Mouse (Mus musculus) spleen, adult 2 months (tissue): Measurements from ENCODE around the gene Mylk3.

Experiments
- CTCF ChIP-seq: fragments of 200-500 bp; IDR thresholded peaks from 2 replicates; pipeline ENCODE4 v1.5.1; 2011; ENCODE audit warnings: mild to moderate bottlenecking, inconsistent platforms; ENCODE audit not compliant: insufficient read depth, insufficient read length, insufficient replicate concordance; ENCODE audit errors: extremely low read depth
- POLR2A ChIP-seq: fragments of 200-500 bp; IDR thresholded peaks from 2 replicates; pipeline ENCODE4 v1.6.1; 2011; ENCODE audit warnings: low read depth, low read length, inconsistent platforms

- TF ChIP-seq POLR2A (no peak), CTCF (no peak)
Observed at GRCm38 (mm10) chr8:85311743-85312142, 74.4 kb downstream of the Mylk3 start.
